Mouse (Mus musculus): ENCODE measurements at regions not wholly inside any gene's neighbourhood (a gene's known extent, or its start where the extent isn't known, plus 50 kb on each side); places are given as distances from the start of the nearest gene placed in this dataset.

GRCm38 (mm10) chrX:77009336-77009735 is 406.6 kb upstream of the Cldn34d start:
- 10% methylated on average over 2 of the region's 2 CpGs for WGBS
- H3K9me3 ChIP-seq (ENCODE audit: control insufficient read depth, low read length), result no peaks in the 10 kb centered on the region
- ATAC-seq (ENCODE audit: low FRiP score, low TSS enrichment) (no peak), DNase-seq (peak; percentile 44)
- H3K27ac ChIP-seq (replicated peaks; ENCODE audit: low read depth, low read length), result 0 out of 2 replicates have a peak overlapping the region, but pooled peaks have one; percentile 32
- no peaks in the 10 kb centered on the region for H3K27me3 ChIP-seq (ENCODE audit: control insufficient read depth, insufficient read depth, low read length)
- no peaks in the 10 kb centered on the region for H3K4me1 ChIP-seq (ENCODE audit: control insufficient read depth, insufficient read depth, low read length)
- no peak overlapping the region for H3K9ac ChIP-seq (replicated peaks; ENCODE audit: low read length)
- H3K4me2 ChIP-seq (ENCODE audit: low read length), result no peak overlapping the region
- no peaks in the 10 kb centered on the region for H3K36me3 ChIP-seq (ENCODE audit: control insufficient read depth, insufficient read depth, low read length)
- H3K4me3 ChIP-seq (replicated peaks; ENCODE audit: low read depth, low read length), result no peak overlapping the region

GRCm38 (mm10) chrX:77013890-77014289 is 411.2 kb upstream of the Cldn34d start:
- Histone ChIP-seq H3K36me3 (ENCODE audit: control insufficient read depth, insufficient read depth, low read length) (no peaks in the 10 kb centered on the region), H3K4me3 (replicated peaks; ENCODE audit: low read depth, low read length) (no peak overlapping the region), H3K4me1 (ENCODE audit: control insufficient read depth, insufficient read depth, low read length) (no peaks in the 10 kb centered on the region), H3K9ac (replicated peaks; ENCODE audit: low read length) (no peak overlapping the region), H3K9me3 (ENCODE audit: control insufficient read depth, low read length) (no peaks in the 10 kb centered on the region), H3K27ac (replicated peaks; ENCODE audit: low read depth, low read length) (no peak overlapping the region), H3K4me2 (ENCODE audit: low read length) (no peak overlapping the region), H3K27me3 (ENCODE audit: control insufficient read depth, insufficient read depth, low read length) (no peaks in the 10 kb centered on the region)
- 82% methylated on average over 1 of the region's 1 CpGs for WGBS
- peak; percentile 21 for DNase-seq
- ATAC-seq (ENCODE audit: low FRiP score, low TSS enrichment), result no peak

- Histone ChIP-seq H3K27ac (replicated peaks; ENCODE audit: low read depth, low read length) (peak overlapping the region; percentile 38; the same call in 1 of the 2 replicates), H3K4me1 (ENCODE audit: control insufficient read depth, insufficient read depth, low read length) (peaks cover 4% of the 10 kb centered on the region; the same call in 1 of the 2 replicates), H3K36me3 (ENCODE audit: control insufficient read depth, insufficient read depth, low read length) (no peaks in the 10 kb centered on the region), H3K9me3 (ENCODE audit: control insufficient read depth, low read length) (no peaks in the 10 kb centered on the region), H3K4me2 (ENCODE audit: low read length) (no peak overlapping the region), H3K27me3 (ENCODE audit: control insufficient read depth, insufficient read depth, low read length) (no peaks in the 10 kb centered on the region), H3K4me3 (replicated peaks; ENCODE audit: low read depth, low read length) (no peak overlapping the region), H3K9ac (replicated peaks; ENCODE audit: low read length) (no peak overlapping the region)
- ATAC-seq (ENCODE audit: low FRiP score, low TSS enrichment) (peak; percentile 64; the same call in 1 of the 2 replicates), DNase-seq (peak; percentile 79)
- 27% methylated on average over 5 of the region's 5 CpGs for WGBS
Measured at GRCm38 (mm10) chrX:77050401-77051381, 448.0 kb upstream of the Cldn34d start.

GRCm38 (mm10) chrX:77052036-77052435 is 449.3 kb upstream of the Cldn34d start:
- H3K9me3 ChIP-seq (ENCODE audit: control insufficient read depth, low read length), result no peaks in the 10 kb centered on the region
- H3K9ac ChIP-seq (replicated peaks; ENCODE audit: low read length), result no peak overlapping the region
- no peaks in the 10 kb centered on the region for H3K27me3 ChIP-seq (ENCODE audit: control insufficient read depth, insufficient read depth, low read length)
- H3K4me2 ChIP-seq (ENCODE audit: low read length), result no peak overlapping the region
- H3K4me1 ChIP-seq (ENCODE audit: control insufficient read depth, insufficient read depth, low read length), result peaks cover 4% of the 10 kb centered on the region; the same call in 1 of the 2 replicates
- DNase-seq (no peak), ATAC-seq (ENCODE audit: low FRiP score, low TSS enrichment) (no peak)
- H3K36me3 ChIP-seq (ENCODE audit: control insufficient read depth, insufficient read depth, low read length), result no peaks in the 10 kb centered on the region
- H3K4me3 ChIP-seq (replicated peaks; ENCODE audit: low read depth, low read length), result no peak overlapping the region
- H3K27ac ChIP-seq (replicated peaks; ENCODE audit: low read depth, low read length), result no peak overlapping the region
- WGBS, result 75% methylated on average over 1 of the region's 1 CpGs

GRCm38 (mm10) chrX:77079776-77080175 is 431.0 kb upstream of the Tbl1x start:
- Histone ChIP-seq H3K4me3 (replicated peaks; ENCODE audit: low read depth, low read length) (no peak overlapping the region), H3K4me2 (ENCODE audit: low read length) (no peak overlapping the region), H3K27ac (replicated peaks; ENCODE audit: low read depth, low read length) (no peak overlapping the region), H3K9ac (replicated peaks; ENCODE audit: low read length) (no peak overlapping the region), H3K27me3 (ENCODE audit: control insufficient read depth, insufficient read depth, low read length) (no peaks in the 10 kb centered on the region), H3K9me3 (ENCODE audit: control insufficient read depth, low read length) (no peaks in the 10 kb centered on the region), H3K36me3 (ENCODE audit: control insufficient read depth, insufficient read depth, low read length) (no peaks in the 10 kb centered on the region), H3K4me1 (ENCODE audit: control insufficient read depth, insufficient read depth, low read length) (no peaks in the 10 kb centered on the region)
- ATAC-seq (ENCODE audit: low FRiP score, low TSS enrichment) (no peak), DNase-seq (no peak)
- 93% methylated on average over 4 of the region's 4 CpGs for WGBS

GRCm38 (mm10) chrX:77082716-77083115 is 428.1 kb upstream of the Tbl1x start:
- DNase-seq, result no peak
- no peaks in the 10 kb centered on the region for H3K27me3 ChIP-seq (ENCODE audit: control insufficient read depth, insufficient read depth, low read length)
- no peak overlapping the region for H3K27ac ChIP-seq (replicated peaks; ENCODE audit: low read depth, low read length)
- H3K9ac ChIP-seq (replicated peaks; ENCODE audit: low read length), result no peak overlapping the region
- no peaks in the 10 kb centered on the region for H3K9me3 ChIP-seq (ENCODE audit: control insufficient read depth, low read length)
- H3K4me1 ChIP-seq (ENCODE audit: control insufficient read depth, insufficient read depth, low read length), result no peaks in the 10 kb centered on the region
- WGBS, result 85% methylated on average over 1 of the region's 1 CpGs
- no peak for ATAC-seq (ENCODE audit: low FRiP score, low TSS enrichment)
- H3K36me3 ChIP-seq (ENCODE audit: control insufficient read depth, insufficient read depth, low read length), result no peaks in the 10 kb centered on the region
- H3K4me3 ChIP-seq (replicated peaks; ENCODE audit: low read depth, low read length), result no peak overlapping the region
- no peak overlapping the region for H3K4me2 ChIP-seq (ENCODE audit: low read length)

- Histone ChIP-seq H3K27ac (replicated peaks; ENCODE audit: low read depth, low read length) (no peak overlapping the region), H3K4me2 (ENCODE audit: low read length) (no peak overlapping the region), H3K9ac (replicated peaks; ENCODE audit: low read length) (no peak overlapping the region), H3K4me1 (ENCODE audit: control insufficient read depth, insufficient read depth, low read length) (no peaks in the 10 kb centered on the region), H3K36me3 (ENCODE audit: control insufficient read depth, insufficient read depth, low read length) (no peaks in the 10 kb centered on the region), H3K27me3 (ENCODE audit: control insufficient read depth, insufficient read depth, low read length) (no peaks in the 10 kb centered on the region), H3K4me3 (replicated peaks; ENCODE audit: low read depth, low read length) (no peak overlapping the region), H3K9me3 (ENCODE audit: control insufficient read depth, low read length) (no peaks in the 10 kb centered on the region)
- DNase-seq (no peak), ATAC-seq (ENCODE audit: low FRiP score, low TSS enrichment) (no peak)
- 83% methylated on average over 2 of the region's 2 CpGs for WGBS
Measured at GRCm38 (mm10) chrX:77121761-77122160, 389.1 kb upstream of the Tbl1x start.

Data from midbrain, embryonic 14.5 days (tissue).